Comparison of ENCODE assay signal across 9 mouse cellular contexts in the genomic region with DNA sequence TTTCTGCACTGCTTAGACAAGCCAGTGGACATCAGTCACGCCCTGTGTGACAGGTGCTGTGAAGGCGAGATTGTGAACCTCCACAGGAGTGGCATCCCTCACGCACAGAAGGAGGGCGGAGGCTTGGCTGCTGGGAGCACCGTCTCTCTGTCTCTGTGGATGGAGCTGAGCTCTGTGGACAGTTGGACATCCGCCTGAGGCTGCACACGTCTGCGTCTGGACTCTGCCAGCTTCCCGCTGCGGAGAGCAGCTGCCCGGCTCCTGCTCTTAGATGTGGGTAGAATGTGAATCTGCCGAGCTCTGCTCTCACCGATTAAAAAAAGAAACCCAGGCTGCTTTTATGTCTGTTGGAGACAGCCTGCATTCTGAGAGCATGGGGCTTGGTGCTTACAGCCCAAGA.
DNase-seq lines count a peak whose midpoint lies in the region; ATAC-seq and TF ChIP-seq lines count a peak whose summit lies in the region.
"Had no signal": no experiment of that assay in that cellular context is flagged by ENCODE, and none has a peak within 500 bp of the region (broad histone marks: within the 10 kb centered on the region; RNA-seq: fewer than 3 reads in every experiment).

No protein-coding gene starts in this region.

- no peaks in the 10 kb centered on the region for H3K36me3 ChIP-seq in embryonic facial prominence, embryonic 15.5 days
- no peaks in the 10 kb centered on the region for H3K36me3 ChIP-seq in neural tube, embryonic 12.5 days
- no peaks in the 10 kb centered on the region for H3K36me3 ChIP-seq in stomach, postnatal 0 days (ENCODE audit: control insufficient read depth, insufficient read depth, low read length)
- H3K36me3 ChIP-seq: limb, embryonic 12.5 days had no signal

- no peak for TF ChIP-seq EP300 in stomach, postnatal 0 days (optimal IDR thresholded peaks at IDR 0.05)

- TF ChIP-seq CTCF in gastrocnemius, adult 2 months (IDR thresholded peaks at IDR 0.05): no peak
- TF ChIP-seq CTCF in layer of hippocampus, adult 2 months (conservative IDR thresholded peaks at IDR 0.05): no peak
- TF ChIP-seq CTCF in stomach, postnatal 0 days (IDR thresholded peaks at IDR 0.05; ENCODE audit: low read depth): no peak

- H3K27ac ChIP-seq in gastrocnemius, adult 2 months: no peak overlapping the region
- H3K27ac ChIP-seq in embryonic facial prominence, embryonic 15.5 days (replicated peaks): no peak overlapping the region
- peak overlapping the region; percentile 89 for H3K27ac ChIP-seq in layer of hippocampus, adult 2 months
- peak overlapping the region; percentile 43; the same call in 1 of the 2 replicates for H3K27ac ChIP-seq in neural tube, embryonic 12.5 days
- H3K27ac ChIP-seq in stomach, postnatal 0 days (replicated peaks): no peak overlapping the region
- H3K27ac ChIP-seq: limb, embryonic 12.5 days had no signal

- WGBS in embryonic facial prominence, embryonic 15.5 days: 41% methylated on average over 13 of the region's 13 CpGs
- 35% methylated on average over 13 of the region's 13 CpGs for WGBS in neural tube, embryonic 12.5 days
- WGBS in stomach, postnatal 0 days: 43% methylated on average over 13 of the region's 13 CpGs

- H3K9me3 ChIP-seq in embryonic facial prominence, embryonic 15.5 days (replicated peaks): no peaks in the 10 kb centered on the region
- no peaks in the 10 kb centered on the region for H3K9me3 ChIP-seq in neural tube, embryonic 12.5 days
- no peaks in the 10 kb centered on the region for H3K9me3 ChIP-seq in stomach, postnatal 0 days (ENCODE audit: control insufficient read depth, low read length)
- H3K9me3 ChIP-seq: limb, embryonic 12.5 days had no signal

- H3K9ac ChIP-seq in embryonic facial prominence, embryonic 15.5 days: no peak overlapping the region
- no peak overlapping the region for H3K9ac ChIP-seq in neural tube, embryonic 12.5 days
- H3K9ac ChIP-seq in stomach, postnatal 0 days (ENCODE audit: low read length): no peak overlapping the region
- H3K9ac ChIP-seq: limb, embryonic 12.5 days had no signal

- H3K4me2 ChIP-seq in embryonic facial prominence, embryonic 15.5 days (replicated peaks): no peak overlapping the region
- peak overlapping the region; percentile 17; the same call in 1 of the 2 replicates for H3K4me2 ChIP-seq in neural tube, embryonic 12.5 days (replicated peaks)
- no peak overlapping the region for H3K4me2 ChIP-seq in stomach, postnatal 0 days (replicated peaks; ENCODE audit: low read depth)
- H3K4me2 ChIP-seq: limb, embryonic 12.5 days had no signal

- no peaks in the 10 kb centered on the region for H3K4me1 ChIP-seq in embryonic facial prominence, embryonic 15.5 days
- H3K4me1 ChIP-seq in neural tube, embryonic 12.5 days: peaks cover 36% of the 10 kb centered on the region
- H3K4me1 ChIP-seq in stomach, postnatal 0 days (replicated peaks; ENCODE audit: control insufficient read depth, insufficient read depth): no peaks in the 10 kb centered on the region

- intact Hi-C loops in gastrocnemius, adult 2 months (cut with DNase I): no loop called here

- H3K27me3 ChIP-seq in embryonic facial prominence, embryonic 15.5 days: no peaks in the 10 kb centered on the region
- no peaks in the 10 kb centered on the region for H3K27me3 ChIP-seq in neural tube, embryonic 12.5 days (replicated peaks)
- no peaks in the 10 kb centered on the region for H3K27me3 ChIP-seq in stomach, postnatal 0 days (ENCODE audit: control insufficient read depth, insufficient read depth, low read length)
- H3K27me3 ChIP-seq: limb, embryonic 12.5 days had no signal

- 0 out of 2 replicates have a peak, but pooled peaks have one; percentile 50 for ATAC-seq in embryonic facial prominence, embryonic 15.5 days (ENCODE audit: insufficient number of reproducible peaks, low FRiP score, low TSS enrichment, low read depth)
- peak; percentile 68 for ATAC-seq in neural tube, embryonic 12.5 days (ENCODE audit: low FRiP score, low read depth)
- ATAC-seq in stomach, postnatal 0 days (ENCODE audit: low FRiP score, low TSS enrichment): no peak

- no peak overlapping the region for H3K4me3 ChIP-seq in gastrocnemius, adult 2 months
- H3K4me3 ChIP-seq in embryonic facial prominence, embryonic 15.5 days (replicated peaks): no peak overlapping the region
- peak overlapping the region; percentile 20; the same call in 1 of the 2 replicates for H3K4me3 ChIP-seq in layer of hippocampus, adult 2 months
- H3K4me3 ChIP-seq in neural tube, embryonic 12.5 days: no peak overlapping the region
- no peak overlapping the region for H3K4me3 ChIP-seq in stomach, postnatal 0 days (ENCODE audit: low read depth, low read length)
- H3K4me3 ChIP-seq: limb, embryonic 12.5 days had no signal

- DNase-seq in gastrocnemius, adult 2 months: peak; percentile 36
- DNase-seq in gastrocnemius, postnatal 25 days: no peak
- DNase-seq in layer of hippocampus, adult 2 months (ENCODE audit: low spot score in 2 of 2): peak; percentile 57 to 72
- no peak for DNase-seq in stomach, postnatal 0 days (ENCODE audit: low spot score)
- DNase-seq in B cell, adult 2 months: no peak
- DNase-seq in spleen, adult 18-20 months: no peak

Comparison
In these comparisons a context has a peak if more than half of its experiments do, and no peak if none do; other contexts are left out.
1. DNase-seq: peak in gastrocnemius, adult 2 months (single experiment) and layer of hippocampus, adult 2 months (2 of 2); none in gastrocnemius, postnatal 25 days (single experiment), stomach, postnatal 0 days (single experiment), B cell, adult 2 months (0 of 2) and spleen, adult 18-20 months (0 of 2).
2. H3K27ac ChIP-seq: peak in layer of hippocampus, adult 2 months (single experiment) and neural tube, embryonic 12.5 days (single experiment); none in gastrocnemius, adult 2 months (single experiment), embryonic facial prominence, embryonic 15.5 days (single experiment) and stomach, postnatal 0 days (single experiment).